Mouse (Mus musculus): Measurements from ENCODE around the gene Phka1.
A peak's percentile ranks its signal among the peaks of the same experiment; 100 is the strongest.
"Not testable (repeated sequence)": the region's sequence is repeated elsewhere in the genome, so short reads cannot be mapped to it uniquely, and the experiment has no call there.

Gene Phka1

GRCm38 (mm10) chrX:102643823-102644572, at the start of gene Phka1:
TSS of gene Phka1 (minus strand) at chrX:102644246.
- DNase-seq = peak; percentile 87 to 94

GRCm38 (mm10) chrX:102689252-102689651, 45.2 kb upstream of the Phka1 start:
- peak; percentile 18 to 46 for DNase-seq

GRCm38 (mm10) chrX:102686872-102687271, 42.8 kb upstream of the Phka1 start, which contains the start of gene Gm3880:
TSS of gene Gm3880 (minus strand) at chrX:102686972.
- DNase-seq = not testable (repeated sequence)

- DNase-seq = not testable (repeated sequence)
Measured at GRCm38 (mm10) chrX:102684706-102685105, 40.7 kb upstream of the Phka1 start.

GRCm38 (mm10) chrX:102666641-102667040, 22.6 kb upstream of the Phka1 start:
- no peak for DNase-seq

- DNase-seq = peak; percentile 18 to 51
Measured at GRCm38 (mm10) chrX:102660712-102661111, 16.7 kb upstream of the Phka1 start.

- DNase-seq = no peak
Measured at GRCm38 (mm10) chrX:102645691-102646090, 1.6 kb upstream of the Phka1 start.

GRCm38 (mm10) chrX:102645146-102645545, 1.1 kb upstream of the Phka1 start:
- DNase-seq = peak in 1 of 2 experiments; percentile 1

- DNase-seq = peak; percentile 23 to 35
Measured at GRCm38 (mm10) chrX:102644573-102644951, 516 bp upstream of the Phka1 start.

- DNase-seq = no peak
Measured at GRCm38 (mm10) chrX:102601269-102601668, 42.8 kb downstream of the Phka1 start.

GRCm38 (mm10) chrX:102588560-102588959, 55.5 kb downstream of the Phka1 start:
- no peak for DNase-seq

GRCm38 (mm10) chrX:102571186-102571585, 72.9 kb downstream of the Phka1 start:
- peak; percentile 17 to 24 for DNase-seq

- DNase-seq = no peak
Measured at GRCm38 (mm10) chrX:102556906-102557305, 87.1 kb downstream of the Phka1 start.

GRCm38 (mm10) chrX:102509205-102509604, 134.8 kb downstream of the Phka1 start:
- DNase-seq = no peak

- DNase-seq = peak; percentile 47 to 56
Measured at GRCm38 (mm10) chrX:102504644-102505481, 139.2 kb downstream of the Phka1 start, which contains the start of gene Hdac8. TSS of gene Hdac8 (minus strand) at chrX:102505359.

GRCm38 (mm10) chrX:102504179-102504578, 139.9 kb downstream of the Phka1 start:
- peak in 1 of 2 experiments; percentile 2 for DNase-seq

- peak in 1 of 2 experiments; percentile 38 for DNase-seq
Measured at GRCm38 (mm10) chrX:102493992-102494730, 149.9 kb downstream of the Phka1 start.

GRCm38 (mm10) chrX:102485575-102485974, 158.5 kb downstream of the Phka1 start:
- no peak for DNase-seq

- DNase-seq = no peak
Measured at GRCm38 (mm10) chrX:102479665-102480064, 164.4 kb downstream of the Phka1 start.

GRCm38 (mm10) chrX:102478965-102479364, 165.1 kb downstream of the Phka1 start:
- peak; percentile 32 to 54 for DNase-seq

- DNase-seq = peak in 1 of 2 experiments; percentile 2
Measured at GRCm38 (mm10) chrX:102478481-102478880, 165.6 kb downstream of the Phka1 start.

GRCm38 (mm10) chrX:102476784-102477183, 167.3 kb downstream of the Phka1 start:
- DNase-seq = peak; percentile 59 to 82

GRCm38 (mm10) chrX:102475555-102475954, 168.5 kb downstream of the Phka1 start:
- DNase-seq = no peak
